Mouse (Mus musculus): ENCODE results near the gene Slc6a19.
A peak's percentile ranks its signal among the peaks of the same experiment; 100 is the strongest.
"Not testable (repeated sequence)": the region's sequence is repeated elsewhere in the genome, so short reads cannot be mapped to it uniquely, and the experiment has no call there.

Slc6a19 gene

GRCm38 (mm10) chr13:73713204-73713603 is 8.5 kb upstream of the Slc6a19 start:
- no peak for DNase-seq (ENCODE audit: low spot score in 2 of 2)

DNA sequence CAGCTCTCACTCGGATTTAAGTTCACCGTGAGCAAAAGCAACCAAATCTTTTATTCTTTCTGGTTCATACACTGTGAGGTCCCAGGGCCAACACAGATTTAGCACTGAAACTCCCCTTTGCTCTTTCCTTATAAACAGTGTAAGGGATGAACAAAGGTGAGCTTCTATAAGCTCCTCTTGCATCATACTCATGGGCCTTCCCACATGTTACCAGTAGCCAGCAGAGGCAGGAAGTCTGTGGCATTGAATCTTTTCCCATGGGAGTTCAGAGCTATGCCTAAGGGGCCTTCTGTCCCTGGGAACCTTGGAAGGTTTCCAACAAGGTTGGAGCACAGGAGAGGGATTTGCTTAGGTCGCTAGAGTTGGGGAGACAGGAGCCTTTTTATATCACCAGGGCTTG is 7.6 kb upstream of the Slc6a19 start:
- no peak for DNase-seq (ENCODE audit: low spot score in 2 of 2)

DNA sequence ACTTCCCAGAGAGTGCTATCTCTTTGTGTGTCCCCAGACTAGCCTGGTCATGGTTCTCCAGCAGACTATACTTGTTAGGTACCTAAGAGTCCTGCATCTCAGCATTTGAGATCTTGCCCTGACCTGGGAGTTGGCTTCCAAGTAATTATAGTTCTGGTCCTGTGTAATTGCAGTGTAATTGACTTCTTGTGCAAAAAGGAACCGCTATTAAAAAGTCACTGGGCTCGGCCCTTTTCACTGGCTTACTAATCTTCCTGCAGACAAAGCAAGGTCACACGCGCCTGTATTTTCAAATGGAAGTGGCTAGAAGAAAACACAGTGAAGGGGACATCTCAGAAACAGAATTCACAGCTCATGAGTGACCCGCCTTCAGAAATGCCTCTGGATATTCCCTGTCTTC is 7.1 kb upstream of the Slc6a19 start:
- DNase-seq (ENCODE audit: low spot score in 2 of 2): no peak

- DNase-seq (ENCODE audit: low spot score in 2 of 2): no peak
These were observed 6.6 kb upstream of the Slc6a19 start for GRCm38 (mm10) chr13:73711221-73711620.

DNA sequence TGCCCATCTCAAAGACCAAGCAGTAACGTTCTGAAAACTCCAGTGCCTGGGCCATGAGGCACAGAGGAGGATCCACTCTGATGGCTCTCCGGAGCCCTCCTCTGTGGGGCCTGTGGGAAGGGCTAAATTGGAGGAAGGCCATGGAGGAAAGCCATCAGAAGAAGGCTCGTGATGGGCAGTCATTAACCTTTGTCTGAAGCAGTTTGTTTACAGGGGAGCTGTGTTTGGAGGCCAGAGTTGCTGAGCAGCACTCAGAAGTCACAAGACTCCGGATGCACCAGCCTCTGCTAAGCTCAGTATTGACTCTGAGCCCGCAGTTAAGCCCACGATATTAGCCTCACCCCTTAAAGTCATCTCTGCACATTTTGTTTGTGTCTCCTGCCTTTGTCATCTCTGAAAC is 4.8 kb upstream of the Slc6a19 start:
- no peak for DNase-seq (ENCODE audit: low spot score in 2 of 2)

DNA sequence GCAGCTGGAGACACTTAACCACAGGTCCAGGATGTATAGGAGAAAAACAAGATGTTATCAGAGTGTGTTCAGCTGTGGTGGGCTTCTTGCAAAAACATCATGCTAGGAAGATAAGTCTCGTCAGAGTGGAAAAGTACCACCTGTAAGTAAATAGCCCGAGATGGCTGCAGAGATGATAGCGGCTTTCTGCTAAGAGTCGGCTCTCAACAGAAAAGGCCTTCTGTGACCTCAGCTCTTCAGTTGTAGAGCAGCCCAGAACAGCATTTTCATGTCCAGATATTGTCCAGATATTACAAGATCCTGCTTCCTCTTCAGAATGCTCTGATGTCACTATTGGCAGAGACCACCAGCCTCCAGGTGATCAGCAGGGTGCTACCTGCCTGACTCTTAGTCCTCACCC is 1.2 kb downstream of the Slc6a19 start:
- not testable (repeated sequence) for DNase-seq (ENCODE audit: low spot score in 2 of 2)

GRCm38 (mm10) chr13:73702776-73703175 is 1.9 kb downstream of the Slc6a19 start:
- DNase-seq (ENCODE audit: low spot score in 2 of 2): no peak

DNA sequence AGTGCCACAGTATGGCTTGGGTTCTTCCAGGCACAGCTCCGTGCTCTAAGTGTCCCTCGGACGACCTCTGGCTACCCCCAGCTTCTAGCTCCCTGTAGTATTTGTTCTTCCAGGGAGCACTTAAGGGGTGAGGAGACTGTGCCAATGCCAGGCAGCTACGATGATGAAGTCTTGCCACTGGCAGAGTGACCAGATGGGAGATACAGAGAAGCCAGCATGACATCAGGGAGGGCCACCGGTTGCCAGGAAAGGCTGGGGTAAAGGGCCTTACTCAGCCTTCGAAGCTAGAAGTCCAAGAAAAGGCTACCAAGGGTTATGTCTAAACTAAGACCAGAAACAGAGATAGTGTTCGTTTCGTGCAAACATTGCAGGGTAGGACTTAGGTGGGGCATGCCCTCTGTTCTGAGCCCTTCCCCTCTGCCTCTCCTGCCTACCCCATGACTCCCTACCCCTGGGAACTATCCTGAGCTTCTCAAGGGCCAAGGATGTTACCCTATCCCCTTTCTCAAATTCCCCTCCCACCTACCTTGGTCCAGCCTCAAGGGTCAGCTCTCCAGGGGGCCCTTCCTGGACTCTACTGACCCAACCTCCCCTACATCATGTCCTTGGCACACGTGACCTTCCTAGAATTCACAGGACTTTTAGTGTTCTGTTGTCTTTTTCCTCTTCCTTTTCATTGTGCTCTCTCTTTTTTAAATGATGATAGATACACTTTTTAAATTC is 3.3 kb downstream of the Slc6a19 start:
- DNase-seq (ENCODE audit: low spot score in 2 of 2): no peak

GRCm38 (mm10) chr13:73700554-73700953 is 4.1 kb downstream of the Slc6a19 start:
- DNase-seq (ENCODE audit: low spot score in 2 of 2): no peak

DNA sequence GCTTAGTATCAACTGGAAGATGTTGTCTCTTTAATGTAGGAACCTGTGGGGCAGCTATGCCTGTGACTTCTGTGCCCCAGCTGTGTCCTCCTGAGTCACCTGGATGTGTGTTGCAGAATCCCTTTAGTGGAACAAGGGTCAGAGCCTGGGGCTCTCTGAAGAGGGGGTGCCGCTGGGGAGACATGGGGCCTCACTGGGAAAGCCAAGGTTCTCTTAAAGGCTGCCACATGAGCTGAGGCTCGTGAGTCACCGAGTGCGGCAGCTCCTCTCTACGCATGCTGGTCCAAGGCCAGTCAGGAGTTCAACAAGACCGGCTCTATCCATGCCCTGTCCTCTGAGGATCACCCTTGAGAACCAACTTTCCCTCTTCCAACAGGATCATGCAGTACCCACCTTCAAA is 5.0 kb downstream of the Slc6a19 start:
- no peak for DNase-seq (ENCODE audit: low spot score in 2 of 2)

- DNase-seq (ENCODE audit: low spot score in 2 of 2): no peak
These were observed 8.1 kb downstream of the Slc6a19 start for GRCm38 (mm10) chr13:73696529-73696928.

- DNase-seq (ENCODE audit: low spot score in 2 of 2): no peak
These were observed 9.7 kb downstream of the Slc6a19 start for GRCm38 (mm10) chr13:73694972-73695371.

GRCm38 (mm10) chr13:73693333-73693732 is 11.3 kb downstream of the Slc6a19 start:
- no peak for DNase-seq (ENCODE audit: low spot score in 2 of 2)

DNA sequence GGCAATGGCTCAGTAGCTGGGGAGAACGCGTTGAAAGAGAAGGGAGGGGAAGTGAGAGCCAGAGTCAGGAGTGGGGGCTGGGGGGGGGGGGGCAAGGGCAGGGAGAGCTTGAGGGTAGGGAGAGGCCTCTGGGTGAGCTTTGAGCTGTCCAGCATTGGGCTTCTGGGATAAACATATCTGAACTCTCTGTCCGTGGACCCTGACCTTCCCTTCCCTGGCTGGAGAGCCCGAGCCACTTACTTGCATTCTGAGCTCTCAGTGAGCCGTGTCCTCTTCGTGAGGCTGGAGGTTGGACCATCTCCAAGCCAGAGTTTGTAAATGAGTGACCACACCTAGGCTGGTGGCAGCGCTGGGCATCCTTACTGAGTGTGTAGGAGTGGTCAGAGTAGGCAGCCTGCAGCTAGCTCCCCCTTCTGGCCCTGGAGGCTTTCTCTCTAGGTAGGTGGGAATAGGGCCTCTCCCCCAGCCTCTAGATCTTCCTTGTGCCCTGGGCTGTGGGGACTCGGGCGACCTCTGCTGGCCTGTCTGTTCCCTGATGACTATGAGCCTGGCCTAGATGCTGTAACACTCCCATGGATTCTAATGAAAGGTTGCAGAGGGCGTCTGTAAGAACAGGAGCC is 12.3 kb downstream of the Slc6a19 start:
- peak; percentile 21 to 28 for DNase-seq (ENCODE audit: low spot score in 2 of 2)

- DNase-seq (ENCODE audit: low spot score in 2 of 2): no peak
These were observed 15.7 kb downstream of the Slc6a19 start for GRCm38 (mm10) chr13:73688934-73689333.

GRCm38 (mm10) chr13:73687601-73688000 is 17.1 kb downstream of the Slc6a19 start:
- DNase-seq (ENCODE audit: low spot score in 2 of 2): no peak

- no peak for DNase-seq (ENCODE audit: low spot score in 2 of 2)
These were observed 19.2 kb downstream of the Slc6a19 start for GRCm38 (mm10) chr13:73685502-73685901.

- DNase-seq (ENCODE audit: low spot score in 2 of 2): no peak
These were observed 20.3 kb downstream of the Slc6a19 start for GRCm38 (mm10) chr13:73684412-73684811.

- no peak for DNase-seq (ENCODE audit: low spot score in 2 of 2)
These were observed 21.0 kb downstream of the Slc6a19 start for GRCm38 (mm10) chr13:73683682-73684081.

GRCm38 (mm10) chr13:73682226-73682625 is 22.4 kb downstream of the Slc6a19 start:
- DNase-seq (ENCODE audit: low spot score in 2 of 2): no peak

GRCm38 (mm10) chr13:73680394-73680793 is 24.3 kb downstream of the Slc6a19 start:
- DNase-seq (ENCODE audit: low spot score in 2 of 2): no peak

GRCm38 (mm10) chr13:73679311-73679710 is 25.4 kb downstream of the Slc6a19 start:
- DNase-seq (ENCODE audit: low spot score in 2 of 2): no peak

DNA sequence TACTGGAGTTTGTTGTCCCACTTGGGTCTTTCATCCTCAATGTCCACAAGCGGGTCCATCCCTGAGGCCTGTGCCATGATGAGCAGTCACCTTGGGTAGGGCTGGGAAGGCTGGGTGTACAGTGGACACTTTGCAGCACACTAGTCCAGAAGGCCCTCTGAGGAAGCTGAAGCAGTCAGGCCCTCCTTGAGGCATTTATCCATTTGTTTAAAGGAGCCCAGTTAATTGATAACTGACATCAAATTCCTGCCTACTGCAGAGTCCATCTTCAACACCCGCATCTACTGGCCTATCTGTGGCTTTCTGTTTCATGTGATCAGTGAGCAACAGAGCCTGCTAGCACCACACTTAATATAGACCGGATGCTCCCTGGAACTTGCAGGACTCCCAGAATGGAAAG is 26.8 kb downstream of the Slc6a19 start, which contains the start of gene Slc6a18:
Gene Slc6a18 (minus strand): TSS at position 171 of the 400 bp plus-strand sequence.
- DNase-seq (ENCODE audit: low spot score in 2 of 2): no peak
